Mouse (Mus musculus): ENCODE data around the gene Srsf2. TPM values are rescaled to one million over a fixed set of nuclear protein-coding genes. Genes with fewer than 3 reads are reported as not detected.

Gene Srsf2
- polyA plus RNA-seq, 1 experiment from 2014 or later = 403 TPM

DNA sequence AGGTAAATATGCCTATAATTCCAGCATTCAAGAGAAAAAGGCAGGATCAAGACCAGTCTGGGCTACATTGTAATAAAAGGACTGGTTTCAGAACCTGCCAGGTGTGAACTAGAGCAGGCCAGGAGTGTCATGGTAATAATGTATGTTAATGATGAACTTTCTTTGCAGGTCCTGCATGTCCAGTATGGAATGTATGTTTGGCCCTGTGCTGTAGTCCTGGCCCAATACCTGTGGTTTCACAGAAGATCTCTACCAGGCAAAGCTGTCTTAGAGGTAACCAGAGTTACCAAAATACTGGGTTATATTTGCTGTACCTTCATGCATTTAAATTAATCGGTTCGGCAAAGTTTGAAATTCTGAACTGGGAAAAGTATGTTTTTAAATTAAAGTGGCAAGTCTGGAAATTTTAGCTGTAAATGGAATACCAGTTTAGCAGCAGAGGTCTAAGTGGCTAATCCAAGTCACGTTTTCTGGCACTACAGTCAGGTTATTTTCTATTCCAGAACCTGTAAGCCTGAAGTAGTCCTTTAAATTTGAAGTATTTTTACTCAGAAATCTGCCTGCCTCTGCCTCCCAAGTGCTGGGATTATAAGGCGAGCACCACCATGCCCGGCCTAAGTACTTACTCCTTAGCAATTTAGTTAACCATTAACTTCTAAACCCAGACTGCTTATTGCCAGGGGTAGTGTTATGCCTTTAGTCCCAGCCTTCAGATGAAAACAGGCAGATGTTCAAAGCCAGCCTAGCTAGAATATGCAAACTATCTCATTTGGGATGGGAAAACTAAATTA lies 4.6 kb downstream of the Srsf2 start:
- 75% methylated on average over 5 of the region's 5 CpGs for WGBS
- Histone ChIP-seq H3K9ac (ENCODE audit: low read length) (no peak overlapping the region), H3K27ac (replicated peaks) (no peak overlapping the region), H3K4me1 (replicated peaks; ENCODE audit: control insufficient read depth, insufficient read depth) (peaks cover 3% of the 10 kb centered on the region; the same call in 1 of the 2 replicates), H3K36me3 (ENCODE audit: control insufficient read depth, insufficient read depth, low read length) (peaks cover 3% of the 10 kb centered on the region; the same call in 1 of the 2 replicates), H3K9me3 (ENCODE audit: control insufficient read depth, low read length) (no peaks in the 10 kb centered on the region), H3K4me2 (replicated peaks; ENCODE audit: low read depth) (no peak overlapping the region), H3K4me3 (ENCODE audit: low read depth, low read length) (no peak overlapping the region), H3K27me3 (ENCODE audit: control insufficient read depth, insufficient read depth, low read length) (no peaks in the 10 kb centered on the region)
- DNase-seq (ENCODE audit: low spot score) (no peak), ATAC-seq (ENCODE audit: low FRiP score, low TSS enrichment) (no peak)
- TF ChIP-seq CTCF (IDR thresholded peaks at IDR 0.05; ENCODE audit: low read depth) (no peak), EP300 (optimal IDR thresholded peaks at IDR 0.05) (no peak)

DNA sequence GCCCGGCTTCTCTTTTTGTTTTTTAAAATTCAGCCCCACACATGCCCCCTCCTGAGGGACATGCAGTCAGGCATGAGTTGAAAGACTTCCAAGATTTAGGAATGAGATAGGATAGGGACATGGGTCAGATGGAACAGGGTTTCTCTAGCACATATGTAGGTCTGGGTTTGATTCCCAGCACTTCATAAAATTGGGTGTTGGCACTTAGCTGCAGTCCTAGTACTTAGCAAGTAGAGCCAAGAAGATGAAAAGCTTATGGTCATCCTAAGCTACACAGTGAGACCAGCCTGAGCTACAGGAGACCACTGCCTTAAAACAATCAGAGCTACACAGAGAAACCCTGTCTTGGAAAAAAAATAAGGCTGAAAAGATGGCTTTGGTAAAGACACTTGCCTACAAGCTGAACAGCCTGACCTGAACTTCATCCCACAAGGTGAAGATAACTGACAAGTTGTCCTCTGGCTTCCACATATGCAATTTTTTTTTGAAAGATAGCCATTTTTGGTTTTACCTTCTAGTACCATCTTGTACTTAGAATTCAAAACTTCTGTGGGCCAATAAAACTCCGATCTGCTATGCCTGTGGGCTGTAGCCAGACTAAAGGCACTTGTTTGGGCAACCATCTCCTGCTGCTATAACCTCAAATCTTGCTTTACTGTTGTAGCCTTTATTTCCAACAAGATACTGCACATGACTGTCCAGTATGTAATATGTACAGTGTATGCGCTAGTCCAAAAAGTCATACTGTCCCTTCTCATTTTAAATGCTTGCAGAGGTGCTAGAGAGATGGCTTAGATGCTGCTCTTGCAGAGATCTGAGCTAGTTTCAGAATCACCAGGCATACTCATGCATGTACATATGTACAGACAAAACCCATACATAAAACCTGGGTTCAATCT lies 5.5 kb downstream of the Srsf2 start:
- ATAC-seq (ENCODE audit: low FRiP score, low TSS enrichment) (no peak), DNase-seq (ENCODE audit: low spot score) (no peak)
- TF ChIP-seq EP300 (optimal IDR thresholded peaks at IDR 0.05) = no peak
- TF ChIP-seq CTCF (IDR thresholded peaks at IDR 0.05; ENCODE audit: low read depth) = no peak
- Histone ChIP-seq H3K27ac (replicated peaks) (no peak overlapping the region), H3K4me2 (replicated peaks; ENCODE audit: low read depth) (no peak overlapping the region), H3K4me3 (ENCODE audit: low read depth, low read length) (no peak overlapping the region), H3K9me3 (ENCODE audit: control insufficient read depth, low read length) (no peaks in the 10 kb centered on the region), H3K27me3 (ENCODE audit: control insufficient read depth, insufficient read depth, low read length) (no peaks in the 10 kb centered on the region), H3K4me1 (replicated peaks; ENCODE audit: control insufficient read depth, insufficient read depth) (peaks cover 3% of the 10 kb centered on the region; the same call in 1 of the 2 replicates), H3K9ac (ENCODE audit: low read length) (no peak overlapping the region), H3K36me3 (ENCODE audit: control insufficient read depth, insufficient read depth, low read length) (peaks cover 3% of the 10 kb centered on the region; the same call in 1 of the 2 replicates)
- WGBS = 88% methylated on average over 3 of the region's 3 CpGs

DNA sequence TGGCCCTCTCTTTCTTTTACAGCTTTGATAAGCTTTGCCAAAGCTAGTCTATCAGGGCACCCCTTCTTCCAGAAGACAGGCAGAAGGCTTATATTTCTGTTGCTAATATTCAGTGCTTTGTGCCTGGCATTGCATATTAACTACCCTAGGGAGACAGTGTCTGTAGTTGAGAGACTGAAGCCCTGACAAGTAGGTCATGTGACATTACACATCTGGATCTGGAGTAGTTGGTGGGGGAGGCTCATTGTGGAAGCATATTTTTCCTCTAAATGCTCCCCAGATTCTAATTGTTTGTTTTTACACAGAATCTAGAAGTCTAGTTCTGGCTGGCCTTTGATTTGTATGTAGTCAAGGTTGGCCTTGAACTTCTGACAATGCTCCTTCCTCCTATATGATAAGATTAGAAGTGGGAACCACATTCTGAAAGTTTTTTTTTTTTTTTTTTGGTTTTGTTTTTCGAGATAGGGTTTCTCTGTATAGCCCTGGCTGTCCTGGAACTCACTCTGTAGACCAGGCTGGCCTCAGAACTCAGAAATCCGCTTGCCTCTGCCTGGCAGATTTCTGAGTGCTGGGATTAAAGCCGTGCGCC lies 6.2 kb downstream of the Srsf2 start:
- Histone ChIP-seq H3K36me3 (ENCODE audit: control insufficient read depth, insufficient read depth, low read length) (peaks cover 3% of the 10 kb centered on the region; the same call in 1 of the 2 replicates), H3K4me2 (replicated peaks; ENCODE audit: low read depth) (no peak overlapping the region), H3K4me1 (replicated peaks; ENCODE audit: control insufficient read depth, insufficient read depth) (peaks cover 3% of the 10 kb centered on the region), H3K27ac (replicated peaks) (no peak overlapping the region), H3K4me3 (ENCODE audit: low read depth, low read length) (no peak overlapping the region), H3K27me3 (ENCODE audit: control insufficient read depth, insufficient read depth, low read length) (no peaks in the 10 kb centered on the region), H3K9me3 (ENCODE audit: control insufficient read depth, low read length) (no peaks in the 10 kb centered on the region), H3K9ac (ENCODE audit: low read length) (no peak overlapping the region)
- 81% methylated on average over 4 of the region's 4 CpGs for WGBS
- ATAC-seq (ENCODE audit: low FRiP score, low TSS enrichment) = no peak
- TF ChIP-seq EP300 (optimal IDR thresholded peaks at IDR 0.05) = no peak
- no peak for TF ChIP-seq CTCF (IDR thresholded peaks at IDR 0.05; ENCODE audit: low read depth)
- no peak for DNase-seq (ENCODE audit: low spot score)

DNA sequence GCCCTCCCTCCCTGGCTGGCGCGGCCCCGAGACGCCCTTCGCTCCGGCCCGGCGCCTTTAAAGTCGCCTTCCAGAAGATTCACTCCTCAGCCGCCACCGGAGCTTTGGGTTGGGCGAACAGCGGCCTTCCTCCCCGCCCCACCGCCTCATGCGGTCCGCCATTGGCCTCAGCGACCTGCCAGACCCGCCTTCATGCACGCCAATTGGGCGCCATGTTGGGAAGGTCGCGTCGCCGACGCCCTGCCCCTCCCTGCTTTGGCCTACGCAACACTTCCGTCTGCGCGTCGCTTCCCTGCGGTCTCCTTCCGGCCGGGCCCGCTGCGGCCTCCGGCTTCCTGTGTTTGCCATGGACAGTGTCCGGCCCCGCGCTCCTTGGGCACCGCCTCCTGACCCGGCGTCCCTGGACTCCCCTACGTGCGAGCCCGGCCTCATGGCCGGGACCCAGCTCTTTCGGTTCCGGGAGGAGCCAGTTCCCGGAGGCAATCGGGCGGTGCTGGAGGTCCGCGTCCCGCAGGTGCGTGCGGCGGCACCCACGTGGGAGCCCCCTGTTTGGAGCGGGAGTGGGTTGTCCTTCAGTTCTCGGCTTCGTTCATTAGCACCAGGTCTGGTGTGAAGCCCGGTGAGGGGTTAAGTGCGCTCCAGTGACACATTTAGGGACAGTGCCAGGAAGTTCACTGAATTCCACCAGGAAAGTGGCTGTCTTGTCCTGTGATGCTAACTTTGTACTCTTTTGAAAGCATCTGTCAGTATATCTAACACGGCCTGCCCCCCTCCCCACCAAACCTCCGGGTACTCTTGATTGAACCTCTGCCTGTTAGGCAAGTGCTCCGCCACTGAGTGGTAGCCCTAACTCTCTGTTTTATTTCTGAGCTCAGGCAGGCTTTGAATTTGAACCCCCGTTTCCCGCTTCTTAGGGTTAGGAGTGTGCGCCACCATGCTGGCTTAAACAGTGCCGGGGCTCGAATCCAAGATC lies 9.3 kb downstream of the Srsf2 start, which contains the start of the genes Mettl23 and Jmjd6:
TSS of gene Mettl23 (plus strand) at position 18 of the 973 bp plus-strand sequence.
TSS of gene Jmjd6 (minus strand) at position 189 of the 973 bp plus-strand sequence.
- Histone ChIP-seq H3K9ac (ENCODE audit: low read length) (peak within 1 kb of the TSS; percentile 91), H3K4me2 (replicated peaks; ENCODE audit: low read depth) (peak within 1 kb of the TSS; percentile 76), H3K4me1 (replicated peaks; ENCODE audit: control insufficient read depth, insufficient read depth) (peaks cover 6% of the 10 kb centered on the region), H3K27ac (replicated peaks) (peak within 1 kb of the TSS; percentile 99), H3K9me3 (ENCODE audit: control insufficient read depth, low read length) (no peaks in the 10 kb centered on the region), H3K4me3 (ENCODE audit: low read depth, low read length) (peak within 1 kb of the TSS; percentile 85), H3K27me3 (ENCODE audit: control insufficient read depth, insufficient read depth, low read length) (no peaks in the 10 kb centered on the region), H3K36me3 (ENCODE audit: control insufficient read depth, insufficient read depth, low read length) (peaks cover 7% of the 10 kb centered on the region)
- DNase-seq (ENCODE audit: low spot score) (peak; percentile 99), ATAC-seq (ENCODE audit: low FRiP score, low TSS enrichment) (peak; percentile 97)
- TF ChIP-seq EP300 (optimal IDR thresholded peaks at IDR 0.05) (no peak), CTCF (IDR thresholded peaks at IDR 0.05; ENCODE audit: low read depth) (no peak)
- under 1% methylated on average over 72 of the region's 72 CpGs for WGBS
